Mouse (Mus musculus) midbrain, postnatal 0 days (tissue): Measurements from ENCODE around the gene Lin7a. TPM values are rescaled to one million over a fixed set of nuclear protein-coding genes. Genes with fewer than 3 reads are reported as not detected.
A peak's percentile ranks its signal among the peaks of the same experiment; 100 is the strongest.

Experiments
- ATAC-seq: fragments of 200-750 bp; cut with Nextera tagmentation; 2 replicates; pipeline ENCODE4 v1.8.0; 2017; ENCODE audit warnings: moderate number of reproducible peaks, mild to moderate bottlenecking, moderate TSS enrichment, moderate library complexity; ENCODE audit not compliant: low FRiP score
- DNase-seq: peaks from one replicate; pipeline ENCODE4 v3.0.0-alpha.2; 2015; ENCODE audit warnings: low spot score
- H3K27ac ChIP-seq: fragments of 300-500 bp; sonication (generic); 2 replicates; pipeline ENCODE4 v1.5.1; 2014; ENCODE audit warnings: low read depth, mild to moderate bottlenecking, low read length, mixed read lengths
- H3K27me3 ChIP-seq: fragments of 300-500 bp; sonication (generic); 2 replicates; pipeline ENCODE4 v1.6.1; 2014; ENCODE audit warnings: low read length, control low read depth, mixed read lengths; ENCODE audit not compliant: insufficient read depth
- H3K36me3 ChIP-seq: fragments of 300-500 bp; sonication (generic); 2 replicates; pipeline ENCODE4 v1.6.1; 2014; ENCODE audit warnings: low read length, control low read depth, mixed read lengths; ENCODE audit not compliant: insufficient read depth
- H3K4me1 ChIP-seq: fragments of 300-500 bp; sonication (generic); 2 replicates; pipeline ENCODE4 v1.6.1; 2014; ENCODE audit warnings: mild to moderate bottlenecking, control low read depth, antibody characterized with exemption, low read length, mixed read lengths; ENCODE audit not compliant: insufficient read depth
- H3K4me2 ChIP-seq: fragments of 300-500 bp; sonication (generic); 2 replicates; pipeline ENCODE4 v1.6.1; 2014; ENCODE audit warnings: low read depth, mild to moderate bottlenecking, low read length, mixed read lengths; ENCODE audit not compliant: poor library complexity, severe bottlenecking
- H3K4me3 ChIP-seq: fragments of 300-500 bp; sonication (generic); 2 replicates; pipeline ENCODE4 v1.5.1; 2014; ENCODE audit warnings: low read depth, mild to moderate bottlenecking, low read length, moderate library complexity
- H3K9ac ChIP-seq: fragments of 300-500 bp; sonication (generic); replicated peaks from 2 replicates; pipeline ENCODE4 v1.6.1; 2014; ENCODE audit warnings: mild to moderate bottlenecking, low read length, moderate library complexity, mixed read lengths; ENCODE audit not compliant: poor library complexity, severe bottlenecking
- H3K9me3 ChIP-seq: fragments of 300-500 bp; sonication (generic); 2 replicates; pipeline ENCODE4 v1.6.1; 2016; ENCODE audit warnings: low read length, control low read depth
- CTCF ChIP-seq: IDR thresholded peaks from 2 replicates; pipeline ENCODE4 v1.5.1; 2016; ENCODE audit warnings: antibody characterized with exemption, mild to moderate bottlenecking
- WGBS: fragments of 180-500 bp; shearing (Covaris S2); extraction: QIAGEN DNeasy Blood & Tissue Kit; methylation state at CpG from one replicate; pipeline ENCODE4 v1.1.7; 2014; 5-methylcytosine and 5-hydroxymethylcytosine counted together
- polyA plus RNA-seq: library from polyadenylated mRNA; unstranded; fragments of >200 nt; fragmentation: Nextera tagmentation; extraction: Ambion mirVana; gene quantifications from 2 replicates; pipeline ENCODE4 v1.2.1, GENCODE M21; 2015
- total RNA-seq: library from RNA; depleted of rRNA; stranded (reverse); fragments of >200 nt; gene quantifications from 2 replicates; pipeline ENCODE4 v1.2.3, GENCODE M21; 2014

Gene Lin7a
- total and polyA plus RNA-seq, 2 experiments from 2014 or later = 28.5 to 41.7 TPM

DNA sequence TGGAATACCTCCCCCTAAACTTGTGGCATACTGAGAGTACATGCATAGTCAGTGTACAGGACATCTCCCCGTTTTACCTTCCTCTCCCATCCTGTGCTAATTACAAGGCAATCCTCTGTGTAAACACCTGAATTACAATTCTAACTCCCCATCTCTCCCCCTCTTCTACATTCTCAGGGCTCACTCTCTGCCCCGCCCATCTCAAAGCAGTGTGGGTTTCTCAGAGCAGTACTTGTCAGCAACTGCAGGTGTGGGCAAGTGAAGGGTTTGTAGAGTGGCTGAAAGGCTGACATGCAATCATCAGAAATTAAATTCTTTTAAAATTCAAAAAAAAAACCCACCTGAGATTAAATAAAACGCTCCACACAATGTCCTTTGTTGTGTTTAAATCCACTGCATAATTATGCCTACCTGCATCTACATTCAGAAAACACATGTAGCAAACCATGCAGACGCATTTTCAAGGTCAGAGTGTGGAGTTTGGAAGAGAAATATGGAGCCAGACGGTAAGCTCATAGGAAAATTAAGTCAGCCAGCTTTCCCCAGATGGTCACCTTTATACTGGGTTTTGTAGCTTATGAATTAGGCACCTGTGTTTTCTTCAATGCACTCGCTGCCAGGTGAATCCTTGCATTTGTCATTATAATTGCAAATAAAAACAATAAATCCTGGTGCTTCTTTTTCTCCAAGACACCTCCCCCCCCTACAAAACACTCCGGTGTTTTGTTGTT, 22.6 kb downstream of the Lin7a start:
- H3K27me3 ChIP-seq = no peaks in the 10 kb centered on the region
- 69% methylated on average over 7 of the region's 7 CpGs for WGBS
- H3K9ac ChIP-seq = no peak overlapping the region
- no peak overlapping the region for H3K4me3 ChIP-seq
- H3K36me3 ChIP-seq = no peaks in the 10 kb centered on the region
- H3K4me2 ChIP-seq = no peak overlapping the region
- no peak overlapping the region for H3K27ac ChIP-seq
- DNase-seq (peak; percentile 36), ATAC-seq (no peak)
- TF ChIP-seq CTCF = no peak
- H3K4me1 ChIP-seq = no peaks in the 10 kb centered on the region
- H3K9me3 ChIP-seq = no peaks in the 10 kb centered on the region; the same call in 1 of the 2 replicates

DNA sequence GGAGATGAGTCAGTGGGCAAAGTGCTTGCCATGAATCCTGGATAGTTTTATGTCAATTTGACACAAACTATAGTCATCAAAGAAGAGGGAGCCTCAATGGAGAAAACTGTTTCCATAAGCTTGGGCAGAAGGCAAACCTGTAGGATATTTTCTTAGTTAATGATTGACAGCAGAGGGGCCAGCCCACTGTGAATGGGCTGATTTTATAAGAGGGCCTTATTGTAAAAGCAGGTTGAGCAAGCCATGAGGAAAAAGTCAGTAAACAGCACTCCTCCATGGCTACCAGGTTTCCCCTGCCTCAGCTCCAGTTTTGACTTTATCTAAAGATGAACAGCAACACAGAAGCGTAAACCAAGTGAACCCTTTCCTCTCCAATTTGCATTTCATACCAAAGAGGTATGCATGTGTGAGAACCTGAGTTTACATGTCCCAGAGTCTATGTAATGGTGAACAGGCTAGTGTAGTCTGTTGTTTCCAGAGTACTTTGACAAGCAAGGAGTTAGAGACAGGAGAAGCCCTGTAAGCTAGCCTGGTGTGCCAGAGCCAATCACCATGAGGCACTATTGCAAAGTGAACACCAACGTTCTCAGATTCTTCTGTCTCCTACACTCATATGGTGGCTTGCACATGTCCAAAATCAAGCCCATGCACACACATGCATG, 29.2 kb downstream of the Lin7a start:
- no peak overlapping the region for H3K9ac ChIP-seq
- no peak overlapping the region for H3K27ac ChIP-seq
- ATAC-seq = no peak
- H3K9me3 ChIP-seq = no peaks in the 10 kb centered on the region; the same call in 1 of the 2 replicates
- TF ChIP-seq CTCF = no peak
- H3K27me3 ChIP-seq = no peaks in the 10 kb centered on the region
- H3K4me2 ChIP-seq = no peak overlapping the region
- no peaks in the 10 kb centered on the region for H3K4me1 ChIP-seq
- 85% methylated on average over 2 of the region's 2 CpGs for WGBS
- H3K4me3 ChIP-seq = no peak overlapping the region
- no peaks in the 10 kb centered on the region for H3K36me3 ChIP-seq
- DNase-seq = no peak

DNA sequence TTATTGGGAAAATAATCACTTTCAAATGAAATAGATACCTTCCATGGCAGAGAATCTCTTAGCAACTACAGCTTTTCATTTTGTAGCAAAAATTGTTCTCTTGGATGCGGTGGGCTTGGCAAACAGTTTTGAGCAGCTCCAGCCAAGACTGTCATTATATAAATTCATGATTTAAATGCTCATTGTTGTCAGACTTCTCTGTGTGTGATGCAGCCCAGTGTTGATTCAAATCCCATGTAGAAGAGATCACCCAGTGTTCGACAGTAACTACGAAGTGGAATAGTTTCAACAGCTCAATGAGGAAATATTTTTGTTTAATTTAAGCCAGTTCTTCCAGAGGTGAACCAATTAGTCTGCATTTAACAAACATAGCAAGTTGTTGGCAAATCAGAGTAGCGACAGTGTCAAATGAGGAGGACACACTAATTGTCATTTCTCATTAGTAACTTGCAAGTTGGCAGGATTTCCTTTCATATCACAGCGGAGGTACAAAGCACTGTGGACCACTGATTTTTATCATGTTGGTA, 39.5 kb downstream of the Lin7a start:
- Histone ChIP-seq H3K36me3 (no peaks in the 10 kb centered on the region), H3K4me1 (no peaks in the 10 kb centered on the region), H3K4me3 (no peak overlapping the region), H3K9me3 (no peaks in the 10 kb centered on the region), H3K27me3 (no peaks in the 10 kb centered on the region), H3K9ac (no peak overlapping the region), H3K27ac (no peak overlapping the region), H3K4me2 (no peak overlapping the region)
- DNase-seq (no peak), ATAC-seq (no peak)
- TF ChIP-seq CTCF = no peak
- 74% methylated on average over 5 of the region's 5 CpGs for WGBS

DNA sequence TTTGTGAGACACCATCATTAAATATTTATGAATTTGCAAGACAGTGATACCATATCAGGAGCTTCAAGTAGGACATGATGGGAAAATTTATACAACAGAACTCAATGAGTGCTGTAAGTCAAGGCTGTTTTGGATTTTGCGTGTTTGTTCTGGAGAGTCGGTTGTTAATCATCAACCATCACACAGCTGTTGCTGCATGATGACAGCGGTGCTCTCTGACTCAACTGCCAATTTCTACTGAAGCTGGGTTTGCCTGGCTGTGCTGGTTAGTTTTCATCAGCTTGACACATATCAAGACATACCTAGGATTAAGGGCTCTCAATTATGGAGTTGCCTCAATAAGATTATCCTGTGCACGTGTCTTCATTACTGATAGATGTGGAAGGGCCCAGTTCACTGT, 41.1 kb downstream of the Lin7a start:
- Histone ChIP-seq H3K9me3 (no peaks in the 10 kb centered on the region), H3K36me3 (no peaks in the 10 kb centered on the region), H3K9ac (no peak overlapping the region), H3K4me1 (no peaks in the 10 kb centered on the region), H3K27ac (no peak overlapping the region), H3K4me3 (no peak overlapping the region), H3K27me3 (no peaks in the 10 kb centered on the region), H3K4me2 (no peak overlapping the region)
- no peak for DNase-seq
- WGBS = 93% methylated on average over 4 of the region's 4 CpGs
- no peak for ATAC-seq
- TF ChIP-seq CTCF = no peak

DNA sequence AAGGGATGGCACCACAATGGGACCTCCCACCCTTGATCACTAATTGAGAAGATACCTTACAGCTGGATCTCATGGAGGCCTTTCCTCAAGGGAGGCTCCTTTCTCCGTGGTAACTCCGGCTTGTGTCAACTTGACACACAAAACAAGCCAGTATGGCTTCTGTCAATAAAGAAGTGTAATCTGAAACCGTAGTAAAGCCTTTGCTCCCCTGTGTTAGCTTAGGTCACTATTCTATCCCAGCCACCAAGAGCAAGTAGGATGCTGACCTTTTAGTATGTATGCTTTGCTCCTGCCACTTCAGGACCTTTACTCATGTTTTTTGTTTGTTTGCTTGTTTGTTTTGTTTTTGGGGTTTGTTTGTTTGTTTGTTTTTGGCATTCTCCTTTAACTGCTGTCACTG, 41.9 kb downstream of the Lin7a start:
- H3K27me3 ChIP-seq = no peaks in the 10 kb centered on the region
- no peak overlapping the region for H3K9ac ChIP-seq
- no peaks in the 10 kb centered on the region for H3K4me1 ChIP-seq
- H3K36me3 ChIP-seq = no peaks in the 10 kb centered on the region
- no peak for TF ChIP-seq CTCF
- ATAC-seq (no peak), DNase-seq (no peak)
- 46% methylated on average over 3 of the region's 3 CpGs for WGBS
- H3K4me2 ChIP-seq = no peak overlapping the region
- no peak overlapping the region for H3K27ac ChIP-seq
- no peak overlapping the region for H3K4me3 ChIP-seq
- H3K9me3 ChIP-seq = no peaks in the 10 kb centered on the region

DNA sequence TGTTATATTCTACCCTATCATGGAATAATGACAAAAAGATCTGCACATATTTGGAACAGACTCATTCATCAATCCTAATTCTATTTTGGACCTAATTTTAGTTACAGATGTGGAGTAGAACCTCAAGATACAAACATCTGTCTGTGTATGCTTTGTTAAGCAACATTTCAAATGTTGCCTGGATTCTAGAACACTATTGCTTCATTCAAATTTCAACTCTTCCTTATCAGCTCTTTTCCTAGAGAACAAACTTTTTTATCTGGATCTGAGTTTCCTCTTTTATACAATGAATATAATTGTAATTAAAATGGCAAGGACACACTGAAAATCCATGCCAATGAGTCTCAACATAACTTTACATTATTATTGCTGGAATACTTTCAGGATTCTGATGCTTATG, 43.8 kb downstream of the Lin7a start:
- Histone ChIP-seq H3K4me2 (no peak overlapping the region), H3K36me3 (no peaks in the 10 kb centered on the region), H3K9me3 (no peaks in the 10 kb centered on the region), H3K27ac (no peak overlapping the region), H3K4me3 (no peak overlapping the region), H3K27me3 (no peaks in the 10 kb centered on the region), H3K4me1 (no peaks in the 10 kb centered on the region), H3K9ac (no peak overlapping the region)
- DNase-seq (no peak), ATAC-seq (no peak)
- no peak for TF ChIP-seq CTCF
